Mouse (Mus musculus) neural tube, embryonic 14.5 days (tissue): ENCODE results near the gene Ccdc155. TPM values are rescaled to one million over a fixed set of nuclear protein-coding genes. Genes with fewer than 3 reads are reported as not detected.
A peak's percentile ranks its signal among the peaks of the same experiment; 100 is the strongest.

Experiments used
- ATAC-seq: fragments of 200-750 bp; cut with Nextera tagmentation; 2 replicates; pipeline ENCODE4 v1.8.0; 2017; ENCODE audit warnings: low read depth, mild to moderate bottlenecking, moderate TSS enrichment, moderate library complexity
- H3K27ac ChIP-seq: fragments of 300-500 bp; sonication (generic); 2 replicates; pipeline ENCODE4 v1.5.1; 2014; ENCODE audit warnings: low read depth, mild to moderate bottlenecking, control low read depth, low read length, moderate library complexity, mixed read lengths
- H3K27me3 ChIP-seq: fragments of 300-500 bp; sonication (generic); 2 replicates; pipeline ENCODE4 v1.6.1; 2014; ENCODE audit warnings: low read length; ENCODE audit not compliant: control insufficient read depth, insufficient read depth
- H3K36me3 ChIP-seq: fragments of 300-500 bp; sonication (generic); 2 replicates; pipeline ENCODE4 v1.6.1; 2014; ENCODE audit warnings: low read length, mixed read lengths; ENCODE audit not compliant: control insufficient read depth, insufficient read depth
- H3K4me1 ChIP-seq: fragments of 300-500 bp; sonication (generic); 2 replicates; pipeline ENCODE4 v1.6.1; 2014; ENCODE audit warnings: low read length; ENCODE audit not compliant: control insufficient read depth, insufficient read depth
- H3K4me2 ChIP-seq: fragments of 300-500 bp; sonication (generic); 2 replicates; pipeline ENCODE4 v1.6.1; 2014; ENCODE audit warnings: mild to moderate bottlenecking, low read depth, low read length, control low read depth
- H3K4me3 ChIP-seq: fragments of 300-500 bp; sonication (generic); 2 replicates; pipeline ENCODE4 v1.5.1; 2014; ENCODE audit warnings: low read depth, low read length, control low read depth, mixed read lengths
- H3K9ac ChIP-seq: fragments of 300-500 bp; sonication (generic); replicated peaks from 2 replicates; pipeline ENCODE4 v1.6.1; 2014; ENCODE audit warnings: low read depth, mild to moderate bottlenecking, control low read depth, low read length, mixed read lengths
- H3K9me3 ChIP-seq: fragments of 300-500 bp; sonication (generic); 2 replicates; pipeline ENCODE4 v1.6.1; 2016; ENCODE audit warnings: low read length; ENCODE audit not compliant: control insufficient read depth
- WGBS: fragments of 180-500 bp; shearing (Covaris S2); extraction: QIAGEN DNeasy Blood & Tissue Kit; methylation state at CpG from one replicate; pipeline ENCODE4 v1.1.7; 2014; 5-methylcytosine and 5-hydroxymethylcytosine counted together
- polyA plus RNA-seq: library from polyadenylated mRNA; unstranded; fragments of >200 nt; fragmentation: Nextera tagmentation; extraction: Ambion mirVana; gene quantifications from 2 replicates; pipeline ENCODE4 v1.2.1, GENCODE M21; 2014

Gene Ccdc155
- polyA plus RNA-seq, 1 experiment from 2014 or later: 0.50 TPM

- no peak overlapping the region for H3K4me2 ChIP-seq
- H3K27ac ChIP-seq: no peak overlapping the region
- H3K4me1 ChIP-seq: no peaks in the 10 kb centered on the region
- H3K27me3 ChIP-seq: peaks cover 33% of the 10 kb centered on the region
- ATAC-seq: no peak
- 77% methylated on average over 7 of the region's 7 CpGs for WGBS
- H3K36me3 ChIP-seq: no peaks in the 10 kb centered on the region
- no peak overlapping the region for H3K4me3 ChIP-seq
- H3K9me3 ChIP-seq: no peaks in the 10 kb centered on the region
- H3K9ac ChIP-seq: no peak overlapping the region
These were observed 18.8 kb downstream of the Ccdc155 start for GRCm38 (mm10) chr7:45185921-45186320.

- Histone ChIP-seq H3K4me3 (no peak overlapping the region), H3K27me3 (peaks cover 56% of the 10 kb centered on the region), H3K36me3 (no peaks in the 10 kb centered on the region), H3K4me2 (no peak overlapping the region), H3K9me3 (no peaks in the 10 kb centered on the region), H3K4me1 (no peaks in the 10 kb centered on the region), H3K9ac (no peak overlapping the region), H3K27ac (no peak overlapping the region)
- 78% methylated on average over 7 of the region's 7 CpGs for WGBS
- ATAC-seq: no peak
These were observed 21.0 kb downstream of the Ccdc155 start for GRCm38 (mm10) chr7:45183672-45184071.

GRCm38 (mm10) chr7:45182606-45183005 is 22.1 kb downstream of the Ccdc155 start:
- Histone ChIP-seq H3K4me3 (peak overlapping the region; percentile 12), H3K36me3 (no peaks in the 10 kb centered on the region), H3K27me3 (peaks cover 66% of the 10 kb centered on the region), H3K4me2 (peak overlapping the region; percentile 39), H3K9me3 (no peaks in the 10 kb centered on the region), H3K27ac (no peak overlapping the region), H3K9ac (no peak overlapping the region), H3K4me1 (no peaks in the 10 kb centered on the region)
- ATAC-seq: 0 out of 2 replicates have a peak, but pooled peaks have one; percentile 2
- 19% methylated on average over 11 of the region's 11 CpGs for WGBS

GRCm38 (mm10) chr7:45182199-45182601 is 22.5 kb downstream of the Ccdc155 start:
- H3K9ac ChIP-seq: no peak overlapping the region
- ATAC-seq: peak; percentile 89
- H3K4me1 ChIP-seq: no peaks in the 10 kb centered on the region

GRCm38 (mm10) chr7:45181540-45181939 is 23.2 kb downstream of the Ccdc155 start:
- H3K36me3 ChIP-seq: no peaks in the 10 kb centered on the region
- H3K27me3 ChIP-seq: peaks cover 72% of the 10 kb centered on the region
- peak overlapping the region; percentile 5; the same call in 1 of the 2 replicates for H3K4me3 ChIP-seq
- H3K9ac ChIP-seq: no peak overlapping the region
- no peaks in the 10 kb centered on the region for H3K4me1 ChIP-seq
- 3% methylated on average over 34 of the region's 35 CpGs for WGBS
- ATAC-seq: no peak
- no peaks in the 10 kb centered on the region for H3K9me3 ChIP-seq
- no peak overlapping the region for H3K27ac ChIP-seq
- H3K4me2 ChIP-seq: peak overlapping the region; percentile 39

More at GRCm38 (mm10) chr7:45182199-45182601, 22.5 kb downstream of the Ccdc155 start:
- H3K9me3 ChIP-seq: no peaks in the 10 kb centered on the region
- H3K4me2 ChIP-seq: peak overlapping the region; percentile 39
- under 1% methylated on average over 34 of the region's 34 CpGs for WGBS
- peaks cover 69% of the 10 kb centered on the region for H3K27me3 ChIP-seq
- H3K27ac ChIP-seq: no peak overlapping the region
- no peaks in the 10 kb centered on the region for H3K36me3 ChIP-seq
- H3K4me3 ChIP-seq: peak overlapping the region; percentile 12

GRCm38 (mm10) chr7:45180896-45181477 is 23.7 kb downstream of the Ccdc155 start, which contains the start of gene Pth2:
Gene Pth2, plus strand, starts transcription at chr7:45180995.
- ATAC-seq: no peak
- Histone ChIP-seq H3K4me2 (peak within 1 kb of the TSS; percentile 39), H3K9me3 (no peaks in the 10 kb centered on the region), H3K27ac (no peak within 1 kb of the TSS), H3K9ac (no peak within 1 kb of the TSS), H3K27me3 (peaks cover 72% of the 10 kb centered on the region), H3K4me3 (peak within 1 kb of the TSS; percentile 5; the same call in 1 of the 2 replicates), H3K36me3 (no peaks in the 10 kb centered on the region), H3K4me1 (no peaks in the 10 kb centered on the region)
- 14% methylated on average over 20 of the region's 20 CpGs for WGBS

GRCm38 (mm10) chr7:45179469-45179868 is 25.2 kb downstream of the Ccdc155 start, which contains the start of gene Gfy:
Gene Gfy, minus strand, starts transcription at chr7:45179569.
- Histone ChIP-seq H3K4me3 (no peak within 1 kb of the TSS), H3K27ac (no peak within 1 kb of the TSS), H3K9ac (no peak within 1 kb of the TSS), H3K4me1 (no peaks in the 10 kb centered on the region), H3K4me2 (no peak within 1 kb of the TSS), H3K9me3 (no peaks in the 10 kb centered on the region), H3K27me3 (peaks cover 77% of the 10 kb centered on the region), H3K36me3 (no peaks in the 10 kb centered on the region)
- WGBS: 25% methylated on average over 7 of the region's 7 CpGs
- no peak for ATAC-seq

- H3K4me1 ChIP-seq: no peaks in the 10 kb centered on the region
- no peak for ATAC-seq
- H3K9me3 ChIP-seq: no peaks in the 10 kb centered on the region
- H3K27me3 ChIP-seq: peaks cover 76% of the 10 kb centered on the region
- no peaks in the 10 kb centered on the region for H3K36me3 ChIP-seq
- H3K4me3 ChIP-seq: no peak overlapping the region
- no peak overlapping the region for H3K27ac ChIP-seq
- H3K9ac ChIP-seq: no peak overlapping the region
- H3K4me2 ChIP-seq: no peak overlapping the region
- 25% methylated on average over 7 of the region's 7 CpGs for WGBS
These were observed 26.1 kb downstream of the Ccdc155 start for GRCm38 (mm10) chr7:45178550-45178949.

GRCm38 (mm10) chr7:45176356-45176755 is 28.3 kb downstream of the Ccdc155 start:
- Histone ChIP-seq H3K36me3 (no peaks in the 10 kb centered on the region), H3K4me2 (peak overlapping the region; percentile 16; the same call in 1 of the 2 replicates), H3K27ac (no peak overlapping the region), H3K4me3 (no peak overlapping the region; the same call in 1 of the 2 replicates), H3K9me3 (no peaks in the 10 kb centered on the region), H3K9ac (no peak overlapping the region), H3K4me1 (no peaks in the 10 kb centered on the region), H3K27me3 (peaks cover 58% of the 10 kb centered on the region)
- 2% methylated on average over 30 of the region's 31 CpGs for WGBS
- ATAC-seq: no peak
